Mouse (Mus musculus) layer of hippocampus, adult 11-12 months (tissue): ENCODE measurements around the gene Cers3.
A peak's percentile ranks its signal among the peaks of the same experiment; 100 is the strongest.

Experiments
- DNase-seq: peaks from one replicate; pipeline ENCODE4 v3.0.0; 2022; ENCODE audit warnings: low spot score

Gene Cers3

GRCm38 (mm10) chr7:66779944-66780942 is 36.9 kb downstream of the Cers3 start:
- DNase-seq = no peak

GRCm38 (mm10) chr7:66786476-66786875 is 43.2 kb downstream of the Cers3 start:
- DNase-seq = no peak

- no peak for DNase-seq
Observed at GRCm38 (mm10) chr7:66787816-66788215, 44.5 kb downstream of the Cers3 start.

- DNase-seq = no peak
Observed at GRCm38 (mm10) chr7:66789860-66790748, 46.8 kb downstream of the Cers3 start.

- DNase-seq = no peak
Observed at GRCm38 (mm10) chr7:66791022-66791421, 47.7 kb downstream of the Cers3 start.

GRCm38 (mm10) chr7:66796909-66797308 is 53.6 kb downstream of the Cers3 start:
- no peak for DNase-seq

- no peak for DNase-seq
Observed at GRCm38 (mm10) chr7:66797345-66797744, 54.0 kb downstream of the Cers3 start.

- no peak for DNase-seq
Observed at GRCm38 (mm10) chr7:66798826-66799225, 55.5 kb downstream of the Cers3 start.

GRCm38 (mm10) chr7:66800784-66801183 is 57.5 kb downstream of the Cers3 start:
- no peak for DNase-seq

GRCm38 (mm10) chr7:66801785-66802184 is 58.5 kb downstream of the Cers3 start:
- no peak for DNase-seq

GRCm38 (mm10) chr7:66803798-66804197 is 60.5 kb downstream of the Cers3 start:
- DNase-seq = no peak

- DNase-seq = no peak
Observed at GRCm38 (mm10) chr7:66806801-66807200, 63.5 kb downstream of the Cers3 start.

- no peak for DNase-seq
Observed at GRCm38 (mm10) chr7:66810436-66810835, 67.1 kb downstream of the Cers3 start.

GRCm38 (mm10) chr7:66811294-66811693 is 68.0 kb downstream of the Cers3 start:
- no peak for DNase-seq

GRCm38 (mm10) chr7:66812289-66812688 is 69.0 kb downstream of the Cers3 start:
- no peak for DNase-seq

GRCm38 (mm10) chr7:66812737-66813136 is 69.4 kb downstream of the Cers3 start:
- DNase-seq = no peak

- DNase-seq = no peak
Observed at GRCm38 (mm10) chr7:66813172-66813571, 69.9 kb downstream of the Cers3 start.

GRCm38 (mm10) chr7:66815526-66815925 is 72.2 kb downstream of the Cers3 start:
- no peak for DNase-seq

GRCm38 (mm10) chr7:66820034-66820433 is 76.7 kb downstream of the Cers3 start:
- peak; percentile 42 for DNase-seq

GRCm38 (mm10) chr7:66830803-66831202 is 87.5 kb downstream of the Cers3 start:
- no peak for DNase-seq

GRCm38 (mm10) chr7:66831295-66831694 is 88.0 kb downstream of the Cers3 start:
- no peak for DNase-seq

- peak; percentile 95 for DNase-seq
Observed at GRCm38 (mm10) chr7:66839463-66840007, 96.2 kb downstream of the Cers3 start, which contains the start of gene Adamts17. Gene Adamts17, plus strand, starts transcription at chr7:66839735.
